Mouse (Mus musculus) kidney, adult 2 months (tissue): ENCODE results near the gene Wnt5b.

Source experiments
- CTCF ChIP-seq: fragments of 200-500 bp; conservative IDR thresholded peaks from 2 replicates; pipeline ENCODE4 v1.5.1; 2011; ENCODE audit warnings: low read depth, mild to moderate bottlenecking, control low read depth, low read length, moderate library complexity, mixed read lengths; ENCODE audit not compliant: insufficient read depth, insufficient read length
- POLR2A ChIP-seq: fragments of 200-500 bp; IDR thresholded peaks from one replicate; pipeline ENCODE4 v1.6.1; 2011; ENCODE audit warnings: low read depth, low read length, control low read depth

DNA sequence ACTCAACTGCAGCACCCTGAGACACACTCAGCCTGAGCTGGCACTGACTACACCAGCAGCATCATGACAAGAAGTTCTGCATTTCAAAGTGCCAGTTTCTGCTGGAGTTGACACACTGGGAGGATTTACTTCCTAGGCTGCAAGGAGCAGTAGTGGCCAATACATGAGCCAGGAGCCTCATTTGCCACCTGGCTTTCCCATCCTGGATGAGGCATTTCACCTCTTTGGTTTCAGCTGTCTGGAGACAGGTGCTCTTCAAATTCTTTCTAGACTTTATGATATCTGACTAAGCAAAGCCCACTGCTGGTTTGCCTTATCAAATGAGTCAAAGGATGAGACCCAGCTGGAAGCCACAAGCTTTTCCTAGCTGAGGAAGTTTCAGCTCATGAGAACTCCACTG, 43.3 kb upstream of the Wnt5b start:
- TF ChIP-seq CTCF = no peak
- no peak for TF ChIP-seq POLR2A
